Mouse (Mus musculus) midbrain, embryonic 13.5 days (tissue): ENCODE results near the gene Fuz. TPM values are rescaled to one million over a fixed set of nuclear protein-coding genes. Genes with fewer than 3 reads are reported as not detected.

ENCODE experiments used
- ATAC-seq: fragments of 200-750 bp; cut with Nextera tagmentation; 2 replicates; pipeline ENCODE4 v1.8.0; 2017; ENCODE audit warnings: mild to moderate bottlenecking, moderate TSS enrichment, moderate library complexity
- H3K27ac ChIP-seq: fragments of 300-500 bp; sonication (generic); 2 replicates; pipeline ENCODE4 v1.5.1; 2015; ENCODE audit warnings: inconsistent platforms, mild to moderate bottlenecking, moderate library complexity
- H3K27me3 ChIP-seq: fragments of 300-500 bp; sonication (generic); 2 replicates; pipeline ENCODE4 v1.6.1; 2015; ENCODE audit warnings: mild to moderate bottlenecking, inconsistent platforms
- H3K36me3 ChIP-seq: fragments of 300-500 bp; sonication (generic); 2 replicates; pipeline ENCODE4 v1.6.1; 2015; ENCODE audit warnings: mild to moderate bottlenecking, inconsistent platforms
- H3K4me1 ChIP-seq: fragments of 300-500 bp; sonication (generic); replicated peaks from 2 replicates; pipeline ENCODE4 v1.6.1; 2015; ENCODE audit warnings: inconsistent platforms
- H3K4me2 ChIP-seq: fragments of 300-500 bp; sonication (generic); replicated peaks from 2 replicates; pipeline ENCODE4 v1.6.1; 2015; ENCODE audit warnings: moderate library complexity, mild to moderate bottlenecking, inconsistent platforms
- H3K4me3 ChIP-seq: fragments of 300-500 bp; sonication (generic); replicated peaks from 2 replicates; pipeline ENCODE4 v1.5.1; 2015; ENCODE audit warnings: mild to moderate bottlenecking, inconsistent platforms
- H3K9ac ChIP-seq: fragments of 300-500 bp; sonication (generic); replicated peaks from 2 replicates; pipeline ENCODE4 v1.6.1; 2015; ENCODE audit warnings: mild to moderate bottlenecking, inconsistent platforms
- H3K9me3 ChIP-seq: fragments of 300-500 bp; sonication (generic); 2 replicates; pipeline ENCODE4 v1.6.1; 2016; ENCODE audit warnings: mild to moderate bottlenecking, inconsistent platforms
- WGBS: fragments of 180-500 bp; shearing (Covaris S2); methylation state at CpG from one replicate; pipeline ENCODE4 v1.1.7; 2015; 5-methylcytosine and 5-hydroxymethylcytosine counted together
- polyA plus RNA-seq: library from polyadenylated mRNA; unstranded; fragments of >200 nt; fragmentation: Nextera tagmentation; extraction: Ambion mirVana; gene quantifications from 2 replicates; pipeline ENCODE4 v1.2.1, GENCODE M21; 2015

Gene Fuz
- polyA plus RNA-seq, 1 experiment from 2014 or later: 26.9 TPM

DNA sequence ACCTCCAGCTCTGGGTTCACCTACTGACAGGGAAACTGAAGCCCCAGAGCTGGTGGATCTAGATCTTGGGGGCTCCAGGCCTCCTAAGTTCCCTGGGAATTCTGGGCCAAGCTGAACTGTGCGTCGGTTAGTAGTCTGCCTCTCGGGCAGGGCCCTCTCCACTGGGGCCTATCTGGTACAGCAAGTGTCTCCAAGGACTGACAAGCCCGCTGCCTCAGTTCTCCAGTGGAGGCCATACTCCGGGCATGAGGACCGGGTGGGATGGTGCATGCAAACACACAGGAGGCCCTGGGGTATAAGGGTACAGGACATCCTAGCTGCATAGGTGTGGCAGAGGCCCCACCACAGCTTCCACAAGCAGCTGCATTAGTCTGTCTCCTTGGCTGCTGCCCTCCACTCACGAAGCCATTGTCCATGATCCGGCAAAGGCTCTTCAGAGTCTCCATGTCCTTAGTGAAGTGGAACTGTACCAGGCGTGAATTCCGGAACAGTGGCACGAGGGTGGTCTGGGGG lies 31.8 kb upstream of the Fuz start:
- Histone ChIP-seq H3K27ac (no peak overlapping the region), H3K4me3 (no peak overlapping the region; the same call in 1 of the 2 replicates), H3K36me3 (peaks cover 67% of the 10 kb centered on the region), H3K9ac (no peak overlapping the region), H3K9me3 (no peaks in the 10 kb centered on the region), H3K4me2 (no peak overlapping the region), H3K27me3 (no peaks in the 10 kb centered on the region), H3K4me1 (peaks cover 60% of the 10 kb centered on the region)
- 86% methylated on average over 11 of the region's 11 CpGs for WGBS
- ATAC-seq: no peak

DNA sequence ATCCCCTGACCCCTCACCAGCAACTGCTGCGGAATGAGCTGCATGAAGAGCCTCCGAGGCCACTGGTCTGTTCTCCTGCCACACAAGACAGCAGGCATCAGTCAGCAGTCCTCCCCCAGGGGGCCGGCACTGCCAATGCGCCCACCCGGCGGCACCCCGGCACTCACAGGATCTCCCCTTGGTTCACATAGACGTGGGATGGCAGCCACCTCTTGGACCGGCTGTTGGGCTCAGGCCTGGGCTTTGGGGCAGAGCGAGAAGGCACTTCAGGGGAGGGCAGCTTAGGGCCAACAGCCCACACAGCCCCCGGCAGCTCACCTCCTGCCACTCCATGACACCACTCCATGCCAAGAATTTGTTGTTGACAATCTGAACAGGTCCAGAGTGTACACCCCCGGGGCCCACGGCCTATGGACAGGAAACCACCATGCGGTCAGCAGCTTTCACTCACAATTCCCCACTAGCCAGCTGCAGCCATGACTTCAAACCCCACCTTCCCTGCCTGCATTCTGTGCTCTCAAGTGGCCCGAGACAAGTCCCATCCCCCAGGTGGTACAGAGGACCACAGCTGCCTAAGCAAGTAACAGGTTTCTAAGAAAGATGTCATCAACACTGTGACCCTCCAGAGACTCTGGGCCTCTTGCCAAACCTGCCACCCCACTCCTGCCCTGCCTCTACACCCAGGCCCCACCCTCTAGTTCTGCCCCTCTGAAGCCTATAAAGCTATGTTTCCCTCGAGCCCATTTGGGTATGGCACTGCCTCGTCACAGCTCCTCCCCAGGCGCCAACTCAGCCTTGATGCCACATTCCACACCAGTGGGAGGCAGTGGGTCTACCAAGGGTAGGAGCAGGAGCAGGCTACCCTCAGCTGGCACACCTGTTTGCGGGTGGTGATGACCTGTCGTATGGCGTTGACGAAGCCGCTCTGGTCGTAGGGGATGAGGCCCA lies 31.0 kb upstream of the Fuz start:
- ATAC-seq: no peak
- WGBS: 84% methylated on average over 24 of the region's 24 CpGs

DNA sequence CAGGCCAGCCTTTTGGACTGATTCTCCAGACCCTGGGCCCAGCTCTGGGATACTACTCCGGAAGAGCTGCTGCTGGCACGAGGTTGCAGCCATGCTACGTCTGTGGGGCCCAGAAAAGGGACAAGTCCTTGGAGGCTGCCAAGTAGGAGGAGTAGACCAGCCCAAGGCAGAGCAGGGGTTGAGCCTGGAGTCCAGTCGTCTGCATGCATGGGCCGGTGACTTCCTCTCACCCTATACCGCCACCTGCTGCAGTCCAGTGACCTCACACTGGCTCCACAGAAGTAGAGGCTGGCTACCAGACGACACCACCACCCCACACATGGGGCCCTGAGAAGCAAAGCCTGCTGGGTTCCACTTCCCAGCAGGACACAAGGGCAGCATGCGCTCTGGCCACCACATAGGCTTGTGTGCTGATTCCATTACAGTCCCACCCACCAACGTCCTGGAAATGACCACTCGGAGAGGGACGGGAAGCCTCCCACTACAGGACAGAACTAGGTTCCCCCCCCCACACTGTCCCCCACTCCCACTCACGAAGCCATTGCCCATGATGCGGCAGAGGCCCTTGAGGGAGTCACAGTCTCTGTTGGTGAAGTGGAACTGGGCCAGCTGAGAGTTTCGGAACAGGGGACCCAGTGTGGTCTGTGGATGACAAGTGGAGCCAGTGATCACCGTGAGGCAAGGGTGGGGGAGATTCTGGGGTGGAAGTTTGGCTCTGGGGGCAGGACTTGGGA lies 29.4 kb upstream of the Fuz start:
- Histone ChIP-seq H3K9me3 (no peaks in the 10 kb centered on the region), H3K27ac (peak overlapping the region; percentile 25)
- WGBS: 62% methylated on average over 15 of the region's 15 CpGs

More for the DNA sequence above, 31.0 kb upstream of the Fuz start:
- Histone ChIP-seq H3K36me3 (peaks cover 64% of the 10 kb centered on the region), H3K4me1 (peaks cover 56% of the 10 kb centered on the region), H3K27ac (0 out of 2 replicates have a peak overlapping the region, but pooled peaks have one; percentile 44), H3K4me2 (peak overlapping the region; percentile 96; the same call in 1 of the 2 replicates), H3K9ac (0 out of 2 replicates have a peak overlapping the region, but pooled peaks have one; percentile 16), H3K4me3 (no peak overlapping the region), H3K9me3 (no peaks in the 10 kb centered on the region), H3K27me3 (no peaks in the 10 kb centered on the region)

DNA sequence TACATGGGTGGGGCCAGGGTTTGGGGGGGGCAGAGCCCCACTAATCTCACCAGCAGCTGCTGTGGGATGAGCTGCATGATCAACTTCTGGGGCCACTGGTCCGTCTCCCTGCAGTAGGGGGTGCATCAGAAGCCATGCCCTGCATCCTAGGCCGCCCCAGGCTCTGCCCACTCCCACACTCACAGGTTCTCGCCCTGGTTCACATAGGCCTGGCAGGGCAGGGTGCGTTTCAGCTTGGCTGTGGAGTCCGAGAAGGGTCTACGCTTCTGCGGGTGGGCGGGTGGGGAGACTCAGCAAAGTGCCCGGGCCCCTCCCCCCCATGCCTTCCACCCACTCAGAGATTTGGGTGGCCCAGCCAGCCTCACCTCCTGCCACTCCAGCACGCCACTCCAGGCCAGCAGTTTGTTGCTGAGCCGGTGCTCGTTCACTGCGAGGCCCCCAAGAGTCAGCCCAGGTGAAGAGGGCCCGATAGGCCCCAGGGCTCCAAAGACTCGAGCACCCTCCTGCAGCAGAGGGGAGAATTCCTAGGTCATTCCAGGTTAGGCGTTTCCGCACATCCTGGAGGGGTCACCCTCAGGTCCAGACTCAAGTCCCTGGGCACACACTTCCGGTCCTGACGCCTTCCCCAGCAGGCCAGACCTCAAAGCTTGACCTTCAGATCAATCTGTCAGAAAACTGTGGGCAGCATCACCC lies 28.7 kb upstream of the Fuz start:
- Histone ChIP-seq H3K9me3 (no peaks in the 10 kb centered on the region), H3K4me2 (peak overlapping the region; percentile 96), H3K4me1 (peaks cover 55% of the 10 kb centered on the region), H3K36me3 (peaks cover 49% of the 10 kb centered on the region), H3K27me3 (no peaks in the 10 kb centered on the region), H3K27ac (0 out of 2 replicates have a peak overlapping the region, but pooled peaks have one; percentile 25), H3K4me3 (peak overlapping the region; percentile 85), H3K9ac (peak overlapping the region; percentile 99)
- ATAC-seq: no peak
- 76% methylated on average over 19 of the region's 19 CpGs for WGBS

More for the DNA sequence above, 29.4 kb upstream of the Fuz start:
- Histone ChIP-seq H3K4me2 (peak overlapping the region; percentile 96), H3K4me1 (peaks cover 57% of the 10 kb centered on the region), H3K36me3 (peaks cover 56% of the 10 kb centered on the region), H3K4me3 (peak overlapping the region; percentile 85), H3K27me3 (no peaks in the 10 kb centered on the region), H3K9ac (peak overlapping the region; percentile 99)
- ATAC-seq: no peak

DNA sequence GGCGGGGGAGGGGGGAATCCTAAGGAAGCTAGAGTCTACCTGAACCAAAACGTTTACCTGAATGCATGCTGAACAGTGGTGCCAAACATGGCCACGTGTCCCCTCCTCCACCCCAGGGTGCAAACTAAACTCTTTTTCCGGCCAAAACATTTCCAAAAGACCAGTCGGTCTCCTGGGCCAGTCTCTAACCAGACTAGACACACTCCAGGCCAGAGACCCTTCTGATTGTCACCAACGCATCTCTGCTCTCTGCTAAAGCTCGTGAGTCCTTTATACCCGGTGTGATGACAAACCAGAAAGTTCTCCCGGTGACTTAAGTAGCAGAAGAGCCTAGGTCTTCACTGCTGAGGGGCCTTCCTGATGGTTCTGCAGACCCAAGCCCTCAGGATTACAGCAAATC lies 28.1 kb upstream of the Fuz start:
- Histone ChIP-seq H3K4me1 (peaks cover 55% of the 10 kb centered on the region), H3K4me2 (peak overlapping the region; percentile 96), H3K9me3 (no peaks in the 10 kb centered on the region), H3K27me3 (no peaks in the 10 kb centered on the region), H3K9ac (peak overlapping the region; percentile 99), H3K36me3 (peaks cover 42% of the 10 kb centered on the region), H3K27ac (no peak overlapping the region), H3K4me3 (peak overlapping the region; percentile 85)
- no peak for ATAC-seq
- WGBS: 43% methylated on average over 9 of the region's 9 CpGs

DNA sequence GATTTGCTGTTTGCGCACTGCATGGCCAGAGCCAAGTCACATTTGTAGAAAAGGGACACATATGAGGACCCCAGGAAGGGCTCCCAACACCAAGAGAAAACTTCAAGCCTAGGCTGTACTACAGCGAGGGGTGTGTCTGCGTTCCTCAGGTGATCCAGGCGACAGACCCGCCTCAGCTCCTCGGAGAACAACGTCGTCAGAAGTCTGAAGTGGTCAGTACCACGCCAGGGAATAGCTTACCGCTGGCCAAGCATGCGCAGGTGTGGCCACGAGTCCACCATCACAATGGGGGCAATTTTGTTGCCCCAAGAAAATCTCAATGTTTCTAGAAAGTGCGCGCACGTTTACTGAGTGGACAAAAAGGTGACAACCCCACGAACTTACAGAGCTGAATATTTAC lies 27.4 kb upstream of the Fuz start:
- H3K4me3 ChIP-seq: peak overlapping the region; percentile 85
- no peak for ATAC-seq
- peak overlapping the region; percentile 100 for H3K27ac ChIP-seq
- H3K4me1 ChIP-seq: peaks cover 55% of the 10 kb centered on the region
- H3K36me3 ChIP-seq: peaks cover 36% of the 10 kb centered on the region
- no peaks in the 10 kb centered on the region for H3K9me3 ChIP-seq
- H3K27me3 ChIP-seq: no peaks in the 10 kb centered on the region
- peak overlapping the region; percentile 99 for H3K9ac ChIP-seq
- H3K4me2 ChIP-seq: peak overlapping the region; percentile 96
- WGBS: 6% methylated on average over 16 of the region's 16 CpGs

DNA sequence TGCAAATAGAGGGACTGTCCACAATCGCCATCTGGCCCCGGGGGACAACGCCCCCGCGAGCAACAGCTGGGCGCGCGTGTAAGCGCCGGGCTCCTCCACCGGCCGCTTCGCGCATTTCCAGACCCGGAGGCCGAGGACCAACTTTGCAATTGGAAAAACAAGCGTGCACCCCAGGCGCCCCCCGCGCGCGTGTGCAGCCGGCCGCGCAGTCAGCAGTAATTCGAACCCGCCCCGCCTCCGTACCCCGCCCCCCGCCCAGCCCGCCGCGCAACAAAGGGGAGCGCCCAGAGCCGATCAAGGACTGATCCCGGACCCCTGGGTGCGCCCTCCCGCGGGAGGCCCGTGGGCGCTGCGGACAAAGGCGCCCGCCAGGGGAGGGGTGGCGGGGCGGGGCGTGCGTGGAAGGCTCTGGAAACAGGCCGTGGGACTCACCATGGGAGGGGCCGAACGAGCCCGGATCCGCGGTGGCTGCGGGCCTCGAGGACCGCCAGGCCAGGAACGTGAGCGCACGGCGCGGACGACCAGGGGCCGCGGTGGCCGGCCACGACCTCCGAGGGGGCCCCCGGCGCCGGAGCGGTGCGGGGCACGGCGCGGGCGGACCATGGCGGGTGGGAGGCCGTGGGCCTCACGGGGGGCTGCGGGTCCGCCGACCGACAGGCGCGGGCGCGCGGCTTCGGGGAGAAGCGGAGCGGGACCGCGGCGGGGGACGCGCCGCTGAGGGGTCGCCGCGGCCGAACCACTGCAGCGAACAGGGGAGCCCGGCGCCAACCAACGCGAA lies 26.8 kb upstream of the Fuz start:
- Histone ChIP-seq H3K4me2 (peak overlapping the region; percentile 96), H3K36me3 (peaks cover 29% of the 10 kb centered on the region), H3K27ac (peak overlapping the region; percentile 100), H3K27me3 (no peaks in the 10 kb centered on the region), H3K4me1 (peaks cover 55% of the 10 kb centered on the region), H3K9me3 (no peaks in the 10 kb centered on the region), H3K9ac (peak overlapping the region; percentile 99), H3K4me3 (peak overlapping the region; percentile 85)
- 1% methylated on average over 74 of the region's 108 CpGs for WGBS
- peak; percentile 13 for ATAC-seq

DNA sequence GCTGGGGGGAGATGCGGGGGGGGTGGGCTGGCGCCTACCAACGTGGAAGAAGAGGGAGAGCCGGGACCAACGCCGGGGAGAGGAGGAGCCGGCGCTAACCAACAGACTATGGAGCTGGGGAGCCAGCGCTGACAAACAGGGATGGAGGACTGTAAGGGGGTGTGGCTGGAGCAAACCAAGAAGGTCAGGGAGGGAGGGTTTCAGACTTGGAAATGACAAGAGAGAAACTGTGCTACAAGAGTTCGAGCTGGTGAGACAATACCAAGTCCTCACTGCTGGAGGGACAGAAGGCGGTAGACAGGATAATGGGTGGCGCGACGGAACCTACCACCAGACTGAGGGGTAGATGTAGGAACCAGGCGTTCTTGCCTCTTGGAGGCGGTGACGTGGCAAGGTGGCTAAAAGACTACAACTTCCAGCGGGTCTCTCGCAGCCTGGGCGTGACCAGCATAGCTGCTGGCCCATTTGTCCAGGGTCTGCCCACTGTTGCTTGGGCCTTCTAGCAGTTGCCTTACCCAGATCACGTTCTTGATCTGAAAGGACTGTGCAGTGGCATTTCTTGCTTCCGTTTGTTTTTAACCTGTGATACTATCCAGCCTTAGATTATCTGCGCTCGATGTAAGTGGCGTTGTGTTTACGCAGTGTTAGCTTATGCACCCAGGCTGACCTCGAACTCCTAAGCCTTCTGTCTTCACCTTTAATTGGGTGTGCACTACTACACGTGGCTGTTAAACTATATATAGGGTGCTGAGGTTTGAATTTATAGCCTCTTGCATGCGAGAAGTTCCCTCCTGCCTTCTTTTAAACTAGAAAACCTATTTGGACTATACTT lies 26.0 kb upstream of the Fuz start, which contains the start of gene Ptov1:
TSS of gene Ptov1 (minus strand) at position 92 of the 832 bp plus-strand sequence.
- peak within 1 kb of the TSS; percentile 96 for H3K4me2 ChIP-seq
- WGBS: 11% methylated on average over 29 of the region's 29 CpGs

DNA sequence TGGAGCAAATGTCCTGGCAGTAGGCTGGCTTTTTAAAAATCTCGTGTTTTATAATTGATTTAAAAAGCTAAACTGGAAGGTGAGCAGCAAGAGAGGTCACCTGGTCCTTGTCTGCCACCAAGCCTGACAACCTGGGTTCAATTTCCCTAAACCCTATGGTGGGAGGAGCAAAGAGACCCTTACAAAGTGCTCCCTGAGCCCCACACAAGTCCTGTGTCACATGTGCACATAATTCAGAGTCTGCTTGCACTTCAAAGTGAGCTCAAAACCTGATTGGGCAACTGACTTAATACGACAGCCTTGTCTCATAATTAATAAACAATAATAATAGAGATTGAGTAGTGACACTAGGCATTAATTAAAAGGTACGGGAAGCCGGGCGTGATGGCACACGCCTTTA lies 25.3 kb upstream of the Fuz start:
- no peaks in the 10 kb centered on the region for H3K27me3 ChIP-seq
- ATAC-seq: no peak
- peak overlapping the region; percentile 96 for H3K4me2 ChIP-seq
- peak overlapping the region; percentile 85 for H3K4me3 ChIP-seq
- no peaks in the 10 kb centered on the region for H3K9me3 ChIP-seq
- WGBS: 84% methylated on average over 6 of the region's 6 CpGs
- peaks cover 41% of the 10 kb centered on the region for H3K4me1 ChIP-seq
- peaks cover 17% of the 10 kb centered on the region for H3K36me3 ChIP-seq
- H3K9ac ChIP-seq: peak overlapping the region; percentile 62
- peak overlapping the region; percentile 100 for H3K27ac ChIP-seq

More for the DNA sequence above, 26.0 kb upstream of the Fuz start, which contains the start of gene Ptov1:
- H3K9ac ChIP-seq: peak within 1 kb of the TSS; percentile 99
- peaks cover 21% of the 10 kb centered on the region for H3K36me3 ChIP-seq
- H3K4me1 ChIP-seq: peaks cover 48% of the 10 kb centered on the region
- H3K27me3 ChIP-seq: no peaks in the 10 kb centered on the region
- peak within 1 kb of the TSS; percentile 100 for H3K27ac ChIP-seq
- peak; percentile 96 for ATAC-seq
- peak within 1 kb of the TSS; percentile 85 for H3K4me3 ChIP-seq
- H3K9me3 ChIP-seq: no peaks in the 10 kb centered on the region

DNA sequence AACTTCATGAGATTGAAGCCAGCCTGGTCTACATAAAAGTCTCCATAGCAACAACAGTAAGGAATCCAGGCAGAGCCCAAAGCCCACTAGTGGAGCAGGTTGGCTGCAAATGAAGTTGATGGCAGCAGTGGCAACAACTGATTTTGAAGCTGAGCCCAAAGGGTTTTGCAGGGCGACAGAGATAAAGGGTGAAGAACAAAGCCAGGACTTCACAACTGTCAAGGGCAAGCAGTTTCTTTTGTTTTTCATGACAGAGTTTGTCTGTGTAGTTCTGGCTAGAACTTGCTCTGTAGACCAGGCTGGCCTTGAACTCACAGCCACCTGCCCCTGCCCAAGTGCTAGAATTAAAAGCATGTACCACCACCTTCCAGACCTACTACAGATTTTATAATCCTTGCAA lies 24.7 kb upstream of the Fuz start:
- Histone ChIP-seq H3K27ac (no peak overlapping the region), H3K9ac (no peak overlapping the region), H3K4me2 (no peak overlapping the region), H3K4me3 (no peak overlapping the region), H3K36me3 (peaks cover 17% of the 10 kb centered on the region), H3K9me3 (no peaks in the 10 kb centered on the region), H3K27me3 (no peaks in the 10 kb centered on the region), H3K4me1 (peaks cover 36% of the 10 kb centered on the region)
- no peak for ATAC-seq
- 29% methylated on average over 1 of the region's 1 CpGs for WGBS
